Mouse (Mus musculus): ENCODE results near the gene Magi2.

GRCm38 (mm10) chr5:20676193-20676871, 1449.5 kb downstream of the Magi2 start:
- TF ChIP-seq E2F4 (IDR thresholded peaks at IDR 0.05; ENCODE audit: insufficient read depth), result no peak
- TF ChIP-seq POLR2A (IDR thresholded peaks at IDR 0.05; ENCODE audit: insufficient read length, low read depth), result no peak
- no peak for TF ChIP-seq CEBPB (IDR thresholded peaks at IDR 0.05; ENCODE audit: insufficient read depth, poor library complexity, severe bottlenecking)
- TF ChIP-seq MYOD1 (IDR thresholded peaks at IDR 0.05; ENCODE audit: control insufficient read depth in 1 of 3, insufficient read length in 2 of 3, low read depth in 2 of 3), result no peak
- TF ChIP-seq USF1 (IDR thresholded peaks at IDR 0.05; ENCODE audit: low read depth), result no peak
- no peak for TF ChIP-seq MAX (IDR thresholded peaks at IDR 0.05; ENCODE audit: low read depth)
- TF ChIP-seq TCF12 (IDR thresholded peaks at IDR 0.05; ENCODE audit: insufficient read depth, poor library complexity, severe bottlenecking), result no peak
- TF ChIP-seq POLR2AphosphoS2 (IDR thresholded peaks at IDR 0.05; ENCODE audit: insufficient read length, low read depth), result no peak
- TF ChIP-seq REST (IDR thresholded peaks at IDR 0.05; ENCODE audit: insufficient read depth, insufficient read length), result no peak
- TF ChIP-seq SRF (IDR thresholded peaks at IDR 0.05; ENCODE audit: control insufficient read depth, insufficient read length, low read depth), result no peak

Data from myocyte (in vitro differentiated cells).